Mouse (Mus musculus) spleen, adult 2 months (tissue): ENCODE measurements around the gene Mrrf.

Source experiments
- CTCF ChIP-seq: fragments of 200-500 bp; IDR thresholded peaks from 2 replicates; pipeline ENCODE4 v1.5.1; 2011; ENCODE audit warnings: mild to moderate bottlenecking, inconsistent platforms; ENCODE audit not compliant: insufficient read depth, insufficient read length, insufficient replicate concordance; ENCODE audit errors: extremely low read depth
- POLR2A ChIP-seq: fragments of 200-500 bp; IDR thresholded peaks from 2 replicates; pipeline ENCODE4 v1.6.1; 2011; ENCODE audit warnings: low read depth, low read length, inconsistent platforms

- no peak for TF ChIP-seq POLR2A
- no peak for TF ChIP-seq CTCF
Measured at GRCm38 (mm10) chr2:36108615-36109014, 27.6 kb upstream of the Mrrf start.
